Mouse (Mus musculus) embryonic fibroblast, embryonic 13.5 days (primary cell): ENCODE data around the gene Stk10. TPM values are rescaled to one million over a fixed set of nuclear protein-coding genes. Genes with fewer than 3 reads are reported as not detected.

Experiments
- H3K27ac ChIP-seq: 2 replicates; pipeline ENCODE4 v1.5.1; 2012; ENCODE audit warnings: low read length, control low read depth, inconsistent platforms; ENCODE audit not compliant: insufficient read depth
- H3K4me1 ChIP-seq: 2 replicates; pipeline ENCODE4 v1.6.1; 2011; ENCODE audit warnings: low read length; ENCODE audit not compliant: control insufficient read depth, insufficient read depth
- H3K4me3 ChIP-seq: 2 replicates; pipeline ENCODE4 v1.5.1; 2011; ENCODE audit warnings: mild to moderate bottlenecking, control low read depth, low read length; ENCODE audit not compliant: insufficient read depth
- CTCF ChIP-seq: IDR thresholded peaks from 2 replicates; pipeline ENCODE4 v1.5.1; 2011; ENCODE audit warnings: mild to moderate bottlenecking, control low read depth, low read length, moderate library complexity, borderline replicate concordance; ENCODE audit not compliant: insufficient read depth
- POLR2A ChIP-seq: IDR thresholded peaks from 2 replicates; pipeline ENCODE4 v1.6.1; 2011; ENCODE audit warnings: low read depth, mild to moderate bottlenecking, control low read depth, low read length, moderate library complexity
- polyA plus RNA-seq: library from polyadenylated mRNA; stranded (reverse); fragments of >200 nt; gene quantifications from 2 replicates; pipeline ENCODE4 v1.2.4, GENCODE M21; 2011; ENCODE audit warnings: low read depth; ENCODE audit not compliant: missing spikeins, insufficient read length

Gene Stk10
- polyA plus RNA-seq, 1 experiment = 4.4 TPM

DNA sequence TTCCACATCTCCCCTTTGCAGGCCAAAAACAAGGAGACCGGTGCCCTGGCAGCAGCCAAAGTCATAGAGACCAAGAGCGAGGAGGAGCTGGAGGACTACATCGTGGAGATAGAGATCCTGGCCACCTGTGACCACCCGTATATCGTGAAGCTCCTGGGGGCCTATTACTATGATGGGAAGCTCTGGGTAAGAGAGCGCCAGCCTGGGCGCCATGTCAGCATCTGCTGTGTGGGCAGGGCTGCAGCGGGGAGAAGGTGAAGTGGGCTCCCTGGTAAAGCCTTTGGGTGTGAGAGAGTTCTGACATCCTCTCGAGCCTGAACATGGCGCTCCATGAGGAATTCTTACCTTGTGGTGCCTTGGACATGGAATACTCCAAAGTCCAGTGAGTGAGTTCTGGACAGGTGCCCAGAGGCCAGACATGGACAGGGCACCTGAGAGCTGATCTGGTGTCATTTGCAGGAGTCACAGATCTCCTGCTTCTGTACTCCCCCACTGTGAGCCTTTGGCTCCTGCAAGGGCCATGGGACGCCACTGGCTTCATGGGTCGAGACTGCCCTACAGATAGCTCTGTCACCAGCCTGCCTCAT is 22.1 kb downstream of the Stk10 start:
- H3K27ac ChIP-seq = no peak overlapping the region
- H3K4me3 ChIP-seq = no peak overlapping the region
- H3K4me1 ChIP-seq = no peaks in the 10 kb centered on the region; the same call in 1 of the 2 replicates
- TF ChIP-seq POLR2A (no peak), CTCF (no peak)

DNA sequence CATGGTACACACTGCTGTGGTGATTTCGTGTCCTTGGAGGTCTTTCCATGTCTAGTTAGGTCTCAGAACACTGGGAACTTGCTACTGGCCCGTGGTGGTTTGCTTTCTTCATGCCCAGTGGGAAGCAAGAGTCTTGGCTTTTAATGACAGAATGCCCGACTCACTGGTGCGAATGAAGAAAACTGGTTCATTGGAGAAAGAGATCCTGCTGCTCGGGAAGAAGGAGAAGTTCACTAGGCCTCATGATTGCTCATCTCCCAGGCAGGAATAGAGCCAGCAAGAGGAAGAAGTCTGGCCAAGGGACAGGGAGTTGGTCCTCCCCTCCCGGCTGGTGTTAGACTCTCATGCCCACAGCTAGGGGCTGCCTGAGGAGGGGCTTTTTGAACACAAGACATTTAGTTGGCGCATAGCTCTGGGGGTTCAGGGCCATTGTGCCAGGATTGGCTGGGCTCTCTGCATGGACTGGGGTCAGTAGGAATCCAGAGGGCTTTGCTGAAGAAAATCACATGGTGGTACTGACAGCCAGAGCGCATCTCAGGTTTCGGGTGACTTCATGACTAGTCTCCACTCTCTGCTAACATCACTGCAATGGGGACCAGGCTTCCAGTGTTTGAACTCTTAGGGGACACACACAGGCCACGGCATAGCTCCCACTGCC is 23.4 kb downstream of the Stk10 start:
- Histone ChIP-seq H3K4me3 (no peak overlapping the region), H3K27ac (no peak overlapping the region), H3K4me1 (no peaks in the 10 kb centered on the region; the same call in 1 of the 2 replicates)
- TF ChIP-seq POLR2A (no peak), CTCF (no peak)

DNA sequence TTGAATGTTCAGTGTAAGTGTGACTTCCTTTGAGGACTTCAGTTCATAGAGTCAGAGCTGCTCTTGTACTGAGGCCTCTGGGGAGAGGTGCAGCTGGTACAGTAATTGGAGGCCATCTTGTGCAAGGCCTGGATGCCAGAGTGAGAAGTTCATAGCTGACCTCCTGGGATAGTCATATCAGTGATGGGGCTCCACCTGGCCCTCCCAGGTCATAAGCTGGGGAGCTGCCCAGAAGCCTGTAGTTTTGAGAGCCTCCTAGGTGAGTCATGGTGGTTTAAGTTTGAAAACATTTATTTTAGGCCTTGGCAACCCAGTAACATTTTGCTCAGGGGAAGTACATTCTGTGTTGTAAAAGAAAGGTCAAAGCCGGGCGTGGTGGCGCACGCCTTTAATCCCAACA is 24.9 kb downstream of the Stk10 start:
- TF ChIP-seq POLR2A = no peak
- TF ChIP-seq CTCF = no peak

DNA sequence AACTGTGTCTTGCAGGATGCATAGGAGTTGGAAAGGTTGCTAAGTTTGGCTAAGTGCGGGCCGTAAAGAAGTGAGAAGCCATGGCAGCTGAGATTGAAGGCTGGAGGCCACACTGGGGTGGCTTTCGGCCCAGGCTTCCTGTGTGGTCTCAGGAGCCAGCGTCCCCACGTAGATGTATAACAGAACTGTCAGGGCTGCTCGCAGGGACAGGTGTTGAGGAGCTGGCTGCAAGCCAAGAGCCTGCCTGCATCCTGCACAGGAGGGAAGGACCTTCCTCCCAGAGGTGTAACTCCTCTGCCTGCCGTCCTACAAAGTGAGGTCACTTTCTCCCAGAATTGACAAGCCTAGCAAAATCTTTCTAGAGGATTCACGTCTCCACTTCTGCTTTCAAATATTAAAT is 25.6 kb downstream of the Stk10 start:
- H3K4me1 ChIP-seq = peaks cover 1% of the 10 kb centered on the region; the same call in 1 of the 2 replicates
- no peak overlapping the region for H3K4me3 ChIP-seq
- no peak overlapping the region for H3K27ac ChIP-seq
- TF ChIP-seq POLR2A (no peak), CTCF (no peak)

More for the DNA sequence above, 24.9 kb downstream of the Stk10 start:
- Histone ChIP-seq H3K4me3 (no peak overlapping the region), H3K4me1 (no peaks in the 10 kb centered on the region; the same call in 1 of the 2 replicates), H3K27ac (no peak overlapping the region)

DNA sequence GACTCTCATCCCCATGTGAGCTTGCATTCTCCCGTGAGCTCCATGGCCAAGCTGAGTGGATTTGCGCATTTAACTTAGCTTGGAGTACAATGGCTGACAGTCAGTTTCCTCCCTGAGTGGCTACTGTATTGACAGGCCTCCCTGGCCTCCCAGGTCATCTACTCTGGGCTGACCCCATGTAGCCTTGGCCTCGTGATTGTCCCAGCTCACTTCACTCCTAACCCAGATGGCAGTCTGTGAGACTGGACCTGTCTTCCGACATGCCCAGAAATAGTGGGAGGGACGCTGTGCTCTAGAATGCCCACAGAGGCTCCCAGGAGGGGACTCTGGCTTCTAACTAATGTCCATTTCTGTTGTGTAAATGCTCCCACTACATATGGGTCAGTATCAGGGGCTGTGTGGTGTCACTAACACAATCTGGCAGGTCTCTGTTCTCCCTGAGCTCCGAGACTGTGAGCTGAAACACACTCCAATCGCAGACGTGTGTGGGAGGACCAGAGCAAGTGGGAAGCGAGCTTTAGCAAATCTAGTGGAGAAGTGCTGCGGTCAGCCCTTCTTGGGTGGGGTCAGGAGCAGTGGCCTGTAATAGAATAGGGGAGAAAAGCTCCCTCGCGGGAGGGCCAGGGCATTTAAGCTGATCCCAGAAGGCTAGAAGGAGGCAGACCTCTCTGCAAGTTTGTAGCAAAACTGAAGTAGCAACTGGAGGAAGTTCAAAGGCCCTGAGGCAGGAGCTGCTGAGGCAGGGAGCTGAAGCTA is 27.1 kb downstream of the Stk10 start:
- TF ChIP-seq POLR2A = no peak
- TF ChIP-seq CTCF = no peak
- H3K27ac ChIP-seq = no peak overlapping the region
- H3K4me3 ChIP-seq = no peak overlapping the region
- peaks cover 6% of the 10 kb centered on the region; the same call in 1 of the 2 replicates for H3K4me1 ChIP-seq

DNA sequence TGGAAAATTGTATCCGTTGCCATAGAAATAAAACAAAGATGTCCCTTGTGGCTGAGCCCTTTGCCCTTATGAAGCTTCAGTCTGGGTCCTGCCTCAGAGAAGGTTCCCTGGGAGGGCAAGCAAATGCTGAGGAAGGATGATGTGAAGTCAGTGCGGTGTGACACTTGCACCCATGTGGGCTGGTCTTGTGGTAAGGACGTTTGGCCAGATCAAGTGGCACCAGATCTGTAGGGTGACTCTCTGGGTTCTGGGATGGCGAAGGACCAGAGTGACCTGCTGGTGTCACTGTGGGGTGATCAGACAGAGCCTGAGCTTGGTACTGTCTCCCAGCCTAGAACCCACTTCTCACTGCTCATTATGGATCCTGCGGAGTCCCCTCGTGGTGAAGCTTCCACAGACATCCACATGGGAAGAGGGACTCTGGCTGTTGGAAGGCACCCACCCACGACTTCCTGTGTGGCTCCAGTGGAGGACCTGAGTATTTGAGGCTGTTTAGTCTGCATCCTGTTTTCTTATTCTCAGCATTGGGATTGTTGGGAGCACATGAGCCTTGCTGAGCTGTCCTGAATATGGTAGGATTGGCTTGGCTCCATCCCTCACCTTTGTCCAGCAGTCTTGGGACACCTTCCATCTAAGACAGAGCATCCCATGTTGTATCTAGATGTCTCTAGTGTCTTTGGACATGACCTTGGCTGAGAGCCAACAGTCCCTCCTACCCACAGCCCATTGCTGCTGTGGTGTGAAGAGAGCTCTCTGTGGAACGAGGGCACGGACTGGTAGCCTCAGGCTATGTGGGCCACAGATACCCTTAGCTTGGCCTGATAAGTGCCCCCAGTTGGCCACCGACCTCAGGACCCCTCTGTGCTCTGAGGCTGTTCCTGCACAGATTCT is 28.6 kb downstream of the Stk10 start:
- H3K27ac ChIP-seq = no peak overlapping the region
- no peak overlapping the region for H3K4me3 ChIP-seq
- no peak for TF ChIP-seq POLR2A
- no peak for TF ChIP-seq CTCF

DNA sequence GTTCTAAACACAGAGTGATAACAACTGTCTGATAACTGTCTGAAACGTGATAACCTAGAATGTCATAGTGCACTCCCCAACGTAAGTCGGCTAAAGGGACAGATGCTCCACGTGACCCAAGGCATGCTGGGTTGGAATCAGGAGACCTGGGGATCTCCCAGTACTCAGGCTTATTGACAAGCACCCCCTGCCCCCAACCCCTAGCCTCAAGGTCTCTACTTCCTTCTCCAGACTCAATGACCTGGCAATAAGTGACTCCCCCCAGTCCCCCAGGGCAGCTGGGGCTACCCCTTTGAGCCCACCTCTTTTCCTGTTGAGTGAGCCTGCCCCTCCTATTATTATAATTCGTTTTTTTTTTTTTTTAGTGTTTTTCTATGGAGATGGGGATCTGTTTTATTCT is 29.6 kb downstream of the Stk10 start:
- peaks cover 6% of the 10 kb centered on the region; the same call in 1 of the 2 replicates for H3K4me1 ChIP-seq
- TF ChIP-seq CTCF = no peak
- no peak for TF ChIP-seq POLR2A
- no peak overlapping the region for H3K27ac ChIP-seq
- H3K4me3 ChIP-seq = no peak overlapping the region

More for the DNA sequence above, 28.6 kb downstream of the Stk10 start:
- H3K4me1 ChIP-seq = peaks cover 6% of the 10 kb centered on the region; the same call in 1 of the 2 replicates

DNA sequence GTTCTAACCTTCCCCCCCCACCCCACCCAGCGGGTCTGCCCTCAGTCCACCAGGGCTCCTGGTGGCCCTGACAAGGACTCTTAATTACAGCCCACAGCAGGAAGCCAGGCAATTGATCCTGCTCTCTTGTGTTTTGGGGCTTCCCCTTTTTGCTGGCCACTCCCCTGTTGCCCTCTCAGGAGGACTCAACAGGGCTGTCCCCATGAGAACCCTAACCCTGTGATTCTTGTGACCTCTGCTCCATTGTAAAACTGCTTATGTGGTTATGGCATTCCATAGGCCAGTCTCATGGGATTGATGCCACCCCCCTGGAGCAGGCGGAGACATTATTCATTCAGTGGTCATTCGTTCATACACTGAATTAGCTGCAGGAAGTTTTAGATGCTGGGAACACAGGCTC is 30.6 kb downstream of the Stk10 start:
- TF ChIP-seq POLR2A = no peak
- no peak for TF ChIP-seq CTCF
- Histone ChIP-seq H3K4me3 (no peak overlapping the region), H3K27ac (peak overlapping the region; percentile 11; the same call in 1 of the 2 replicates), H3K4me1 (peaks cover 6% of the 10 kb centered on the region; the same call in 1 of the 2 replicates)

DNA sequence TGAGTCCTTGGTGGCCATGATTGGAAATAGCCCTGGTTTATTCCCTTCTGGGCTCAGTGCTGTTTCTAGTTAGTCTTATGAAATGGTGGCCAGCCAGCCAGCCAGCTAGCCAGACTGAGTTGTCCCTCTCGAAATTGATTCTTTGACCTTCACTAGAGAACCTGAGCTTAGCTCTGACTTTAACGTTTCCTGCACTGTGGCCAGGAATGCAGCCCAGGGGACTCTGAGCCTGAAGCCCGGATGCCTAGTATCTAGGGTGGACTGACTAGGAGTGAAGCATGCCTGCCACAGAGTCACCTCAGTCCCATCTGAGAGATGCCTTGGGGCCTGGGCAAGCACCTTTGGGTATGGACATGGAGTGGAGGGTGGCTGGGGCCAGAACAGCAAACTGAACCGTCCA is 31.5 kb downstream of the Stk10 start:
- H3K27ac ChIP-seq = peak overlapping the region; percentile 11; the same call in 1 of the 2 replicates

More for the DNA sequence above, 31.5 kb downstream of the Stk10 start:
- no peak for TF ChIP-seq CTCF
- TF ChIP-seq POLR2A = no peak
- peaks cover 6% of the 10 kb centered on the region; the same call in 1 of the 2 replicates for H3K4me1 ChIP-seq
- no peak overlapping the region for H3K4me3 ChIP-seq
